Mouse (Mus musculus) frontal cortex, postnatal 10 days (tissue): ENCODE data around the gene Sgms1.
"Not testable (repeated sequence)": the region's sequence is repeated elsewhere in the genome, so short reads cannot be mapped to it uniquely, and the experiment has no call there.

Experiments
- DNase-seq, 2 experiments: peaks; one replicate each; pipeline ENCODE4 v3.0.0; 2022; ENCODE audit warnings: low spot score in 2 of 2, mixed read lengths in 1 of 2

Gene Sgms1

DNA sequence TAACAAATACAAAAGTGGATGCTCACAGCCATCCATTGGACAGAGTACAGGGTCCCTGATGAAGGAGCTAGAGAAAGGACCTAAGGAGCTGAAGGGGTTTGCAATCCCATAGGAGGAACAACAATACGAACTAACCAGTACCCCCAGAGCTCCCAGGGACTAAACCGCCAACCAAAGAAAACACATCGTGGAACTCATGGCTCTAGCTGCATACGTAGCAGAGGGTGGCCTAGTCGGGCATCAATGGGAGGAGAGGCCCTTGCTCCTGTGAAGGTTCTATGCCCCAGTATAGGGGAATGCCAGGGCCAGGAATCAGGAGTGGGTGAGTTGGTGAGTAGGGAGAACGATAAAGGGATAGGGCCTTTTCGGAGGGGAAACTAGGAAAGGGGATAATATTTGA is 31.5 kb downstream of the Sgms1 start:
- DNase-seq: not testable (repeated sequence)

DNA sequence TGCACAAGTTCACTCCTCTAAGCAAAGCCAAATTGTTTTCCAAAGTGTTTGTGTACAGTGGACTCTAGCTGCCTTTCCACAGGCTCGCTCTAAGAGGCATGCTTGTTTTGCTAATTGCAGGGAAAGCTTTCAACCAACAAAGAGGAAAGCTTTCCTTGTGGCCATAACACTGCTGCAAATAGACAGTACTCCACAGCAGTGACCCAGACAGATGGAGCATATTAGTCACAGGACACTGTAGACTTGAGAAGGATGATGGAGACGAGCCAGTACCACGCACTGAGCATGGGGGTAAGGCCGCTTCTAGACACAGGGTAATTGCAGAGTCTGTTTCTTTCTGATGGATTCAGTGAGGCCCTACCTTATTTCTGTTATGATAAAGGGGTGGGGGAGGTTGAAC is 33.3 kb downstream of the Sgms1 start:
- DNase-seq: no peak

DNA sequence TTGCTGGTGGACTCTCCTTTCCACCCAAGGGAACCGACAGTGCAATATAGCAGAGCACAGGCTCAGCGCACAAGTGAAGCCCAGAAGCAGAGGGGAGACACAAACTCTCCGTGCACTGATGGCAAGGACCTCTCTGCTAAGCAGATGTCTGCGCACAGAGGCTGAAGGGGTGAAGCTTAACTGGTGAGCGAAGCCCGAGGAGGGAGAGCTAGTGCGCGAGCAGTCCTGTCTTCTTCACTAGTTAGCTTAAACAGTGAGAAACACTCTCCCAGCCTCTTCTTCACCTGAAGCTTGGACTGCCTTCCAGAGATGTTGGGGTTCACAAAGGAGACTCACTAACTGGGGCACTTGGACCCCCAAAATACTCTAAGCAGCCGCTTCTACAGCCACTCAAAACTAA is 36.1 kb downstream of the Sgms1 start:
- no peak for DNase-seq

DNA sequence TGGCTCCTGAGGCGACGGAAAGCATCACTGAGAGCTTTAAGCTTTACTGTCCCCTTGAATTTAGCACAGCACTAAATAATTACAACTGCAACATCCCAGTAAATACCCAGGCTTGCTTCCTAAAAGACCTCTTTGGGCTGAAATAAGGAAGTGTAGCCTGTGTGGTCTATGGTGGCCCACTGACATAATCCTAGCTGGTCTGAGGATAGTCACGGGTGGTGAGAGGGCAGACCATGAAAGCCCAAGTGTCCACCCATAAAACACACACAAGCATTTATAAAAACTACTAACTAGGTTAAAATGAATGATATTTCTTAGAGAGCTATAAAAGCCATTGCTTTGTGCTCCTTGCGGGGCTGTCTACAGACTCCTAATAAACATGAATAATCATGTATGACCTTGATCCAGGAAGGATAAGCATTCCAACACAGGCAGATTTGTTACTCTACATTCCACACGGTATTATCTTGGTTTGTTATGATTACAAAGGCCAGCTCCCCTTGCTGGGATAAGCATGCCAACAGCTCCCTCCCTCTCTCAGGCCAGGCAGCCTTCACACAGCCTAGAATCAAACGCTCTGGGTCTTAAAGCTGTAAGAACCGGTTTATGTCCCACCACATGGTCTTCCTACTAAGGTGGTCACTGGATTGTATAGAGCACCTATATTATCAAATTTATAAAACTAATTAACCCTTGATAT is 40.4 kb downstream of the Sgms1 start:
- no peak for DNase-seq

DNA sequence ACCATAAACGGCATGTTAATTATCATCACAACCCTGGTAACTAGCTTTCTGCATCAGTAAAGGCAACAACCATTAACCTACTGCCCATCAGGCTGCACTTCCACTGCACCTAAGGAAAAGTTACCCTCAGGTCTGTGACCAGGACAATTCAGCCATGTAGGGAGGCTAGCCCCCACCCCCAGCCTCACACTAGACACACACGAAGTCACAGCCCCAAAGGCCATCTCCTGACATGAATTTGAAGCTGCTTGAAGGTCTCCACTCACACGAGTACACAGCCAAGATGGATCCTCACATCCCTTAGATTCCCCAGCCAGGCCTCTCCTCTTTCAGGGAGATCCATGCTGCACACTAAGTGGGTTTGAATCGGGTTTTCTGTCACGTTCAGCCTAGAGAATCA is 42.0 kb downstream of the Sgms1 start:
- no peak for DNase-seq

DNA sequence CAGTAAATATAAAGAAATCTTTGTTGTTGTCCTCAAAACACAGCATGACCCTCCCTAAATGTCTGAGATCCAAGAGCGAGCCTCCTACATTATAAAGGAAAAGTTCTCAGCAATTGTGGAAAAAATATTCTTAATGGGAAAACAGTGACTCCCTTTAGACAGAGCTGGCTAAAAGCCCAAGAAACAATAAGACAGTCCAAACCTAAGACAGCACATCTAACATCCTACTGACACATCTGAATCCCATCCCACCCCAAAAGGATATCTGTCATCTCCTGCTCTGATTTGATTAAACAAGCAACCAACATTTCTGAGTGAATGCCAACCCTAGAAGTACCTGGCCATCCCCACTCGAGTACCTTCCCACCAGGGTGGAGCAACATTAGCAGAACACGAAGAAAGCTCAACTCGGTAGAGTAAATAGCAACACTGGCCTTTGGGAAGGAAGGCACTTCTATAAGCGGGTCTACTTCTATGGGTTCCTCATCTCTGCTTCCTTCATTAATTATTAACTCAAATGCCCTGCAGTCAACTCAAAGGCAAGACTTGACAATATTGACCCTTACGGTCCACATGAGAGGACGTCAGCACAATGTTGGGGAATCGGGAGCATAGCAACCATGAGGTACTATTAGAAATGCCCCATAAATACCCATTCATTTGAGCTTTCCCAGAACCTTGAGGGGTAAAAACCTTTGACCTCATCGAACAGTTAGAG is 42.7 kb downstream of the Sgms1 start:
- no peak for DNase-seq

DNA sequence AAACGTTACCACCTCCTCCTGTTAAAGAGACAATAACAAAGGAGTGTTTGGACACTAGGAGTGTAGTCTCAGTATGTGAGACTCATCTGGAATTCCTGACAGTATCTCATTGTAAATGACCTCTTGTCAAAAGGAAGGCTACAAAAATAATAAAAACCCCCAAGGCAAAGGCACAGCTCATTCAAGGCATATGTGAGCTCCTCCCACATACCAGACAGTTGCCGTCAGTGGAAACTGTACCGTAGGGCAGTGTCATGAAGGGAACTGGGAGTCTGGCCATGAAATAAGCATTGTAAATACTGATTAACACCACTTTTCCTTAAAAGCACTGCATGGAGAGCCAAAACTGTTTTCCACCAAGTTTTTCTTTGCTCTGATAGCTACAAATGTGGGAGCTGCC is 43.3 kb downstream of the Sgms1 start:
- DNase-seq: no peak

DNA sequence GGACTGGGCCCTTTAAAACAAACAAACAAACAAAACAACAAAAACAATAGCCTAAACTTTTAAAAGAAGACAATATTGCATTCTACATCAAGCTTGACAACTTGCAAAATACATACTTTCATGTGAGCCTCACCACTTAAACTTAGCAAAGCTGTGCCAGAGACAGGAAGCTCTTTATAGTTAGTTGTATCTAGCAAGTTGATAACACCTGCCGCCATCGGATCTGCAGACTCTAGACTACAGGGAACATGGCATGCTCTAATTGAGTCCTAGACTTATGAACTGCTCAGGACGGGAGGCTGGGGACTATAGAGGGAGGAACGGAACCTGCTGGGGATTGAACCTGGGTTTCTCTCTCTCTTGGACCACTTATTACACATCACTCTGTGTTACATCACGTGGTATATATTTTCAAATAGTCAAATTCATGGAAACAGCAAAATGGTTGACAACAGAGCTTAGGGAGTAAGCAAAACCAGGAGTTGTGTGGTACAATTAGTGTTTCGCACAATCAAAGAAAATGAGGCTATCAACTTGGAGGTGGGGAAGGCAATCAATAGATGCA is 44.3 kb downstream of the Sgms1 start:
- no peak for DNase-seq

DNA sequence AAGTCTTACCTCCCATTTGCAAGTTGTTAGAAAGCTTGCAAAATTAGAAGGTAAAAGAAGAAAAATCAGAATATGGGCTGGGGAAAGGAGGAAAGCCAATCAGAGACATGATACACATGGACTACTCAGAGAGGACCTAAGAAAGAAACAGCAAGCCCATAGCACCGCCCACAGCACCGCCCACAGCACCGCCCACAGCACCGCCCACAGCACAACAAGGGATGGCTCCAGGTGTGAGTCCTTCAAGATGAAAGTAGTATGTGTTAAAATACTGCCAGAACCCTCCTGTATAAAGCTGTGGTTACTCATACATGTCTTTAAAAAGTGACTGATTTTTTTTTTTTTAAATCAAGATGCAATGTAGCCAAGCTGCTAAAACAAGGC is 44.8 kb downstream of the Sgms1 start:
- no peak for DNase-seq

DNA sequence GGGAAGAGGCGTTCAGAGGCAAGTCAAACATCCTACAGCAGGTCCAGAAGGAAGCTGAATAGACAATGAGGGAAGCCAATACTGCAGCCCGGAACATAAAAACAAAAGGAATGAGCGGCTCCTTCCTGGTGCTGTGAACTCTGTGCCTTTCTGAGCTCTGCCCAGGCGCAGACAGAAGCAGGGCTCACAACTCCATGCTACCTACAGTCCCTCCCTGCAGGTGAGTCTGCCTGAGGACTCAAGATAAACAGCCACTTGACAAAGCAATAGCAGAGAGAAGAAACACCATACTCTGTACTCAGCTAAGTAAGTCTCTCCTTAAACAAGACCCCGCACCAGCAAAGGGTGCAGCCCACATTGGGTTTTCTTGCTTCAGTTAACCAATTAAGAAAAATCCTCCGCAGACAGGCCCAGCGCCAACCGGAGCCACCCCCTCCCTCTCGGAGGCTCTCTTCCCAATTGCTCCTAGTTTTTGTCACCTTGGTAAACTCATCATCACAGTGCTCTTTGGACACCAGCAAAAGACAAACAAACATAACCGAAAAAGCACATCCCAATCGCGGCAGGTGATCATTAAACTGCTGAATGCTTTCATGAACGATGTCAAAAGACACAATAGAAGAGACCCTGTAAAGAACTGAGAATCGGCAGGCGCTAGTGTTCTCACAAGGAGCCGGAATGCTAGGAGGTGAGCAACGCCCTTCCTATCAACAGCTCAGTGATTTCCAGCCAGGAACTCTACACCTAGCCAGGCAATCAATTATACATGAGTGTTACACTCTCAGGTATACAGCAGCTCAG is 45.4 kb downstream of the Sgms1 start:
- DNase-seq: no peak

DNA sequence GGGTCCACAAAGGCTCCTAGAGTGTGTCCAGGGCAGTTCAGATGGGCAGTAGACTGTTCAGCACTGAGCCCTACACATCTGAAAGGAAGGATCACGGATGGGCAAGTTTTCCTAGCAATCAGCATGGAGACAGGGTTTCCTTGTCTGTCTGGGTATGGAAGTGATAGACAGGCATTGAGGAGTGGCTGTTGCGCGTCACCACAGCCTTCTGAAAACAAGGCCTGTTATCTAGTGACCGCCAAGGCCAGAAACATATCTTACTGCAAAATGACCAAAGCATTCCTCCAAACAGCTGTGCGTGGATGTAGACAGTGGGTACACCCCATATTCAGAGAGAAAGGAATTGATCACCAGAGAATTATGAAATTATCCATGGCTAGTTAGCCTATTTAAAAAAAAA is 47.1 kb downstream of the Sgms1 start:
- DNase-seq: no peak

DNA sequence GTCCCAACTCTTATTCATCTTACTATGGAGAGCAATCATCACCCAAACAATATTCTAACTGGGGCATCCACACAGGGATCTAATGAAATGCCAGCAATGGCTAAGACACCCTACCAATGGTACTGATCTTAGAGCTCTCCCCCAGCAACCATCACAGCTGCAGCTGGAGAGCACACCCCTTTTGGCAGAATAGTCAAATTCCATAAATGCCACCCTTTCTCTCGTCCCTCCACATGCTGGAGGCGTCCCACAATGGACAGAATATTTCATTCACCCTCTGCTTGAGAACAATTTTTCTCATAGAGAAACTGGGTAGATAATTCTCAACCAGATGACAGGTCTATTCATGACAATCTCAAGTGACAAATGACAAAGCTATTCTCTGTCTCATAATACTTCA is 48.4 kb downstream of the Sgms1 start:
- DNase-seq: no peak

DNA sequence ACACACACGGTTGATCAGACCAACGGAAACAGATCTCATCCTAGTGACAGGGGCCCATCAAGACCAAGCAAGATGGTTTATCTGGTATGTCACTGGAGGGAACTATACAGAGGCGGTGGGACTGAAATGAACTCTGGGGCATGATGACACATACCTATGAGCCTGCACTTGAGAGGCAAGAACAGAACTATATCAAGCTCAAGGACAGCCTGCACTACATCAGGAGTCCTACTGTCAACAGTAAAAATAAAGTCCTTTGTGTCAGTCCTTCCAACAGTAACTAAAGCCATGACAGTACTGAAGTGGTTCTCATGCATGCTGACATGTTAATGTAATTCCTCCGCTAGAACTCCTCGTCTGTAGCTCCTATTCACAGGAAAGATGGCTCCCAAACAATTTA is 49.3 kb downstream of the Sgms1 start:
- no peak for DNase-seq

DNA sequence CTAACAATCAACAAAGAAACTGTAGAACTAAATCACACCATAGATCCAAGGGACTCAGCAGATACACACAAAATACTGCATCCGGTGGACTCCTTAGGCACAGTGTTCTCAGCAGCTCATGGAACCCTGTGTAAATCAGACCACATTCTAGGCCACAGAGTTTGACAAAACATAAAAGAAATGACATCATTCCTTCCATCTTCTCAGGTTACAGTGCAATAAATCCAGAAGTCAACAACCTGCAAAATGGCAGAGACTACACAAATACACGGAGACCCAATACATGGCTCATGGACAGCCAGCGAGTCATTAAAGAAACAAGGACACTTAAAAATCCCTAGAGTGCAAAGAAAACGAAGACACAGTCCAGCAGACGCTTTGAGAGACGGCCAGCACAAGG is 51.8 kb downstream of the Sgms1 start:
- DNase-seq: no peak

DNA sequence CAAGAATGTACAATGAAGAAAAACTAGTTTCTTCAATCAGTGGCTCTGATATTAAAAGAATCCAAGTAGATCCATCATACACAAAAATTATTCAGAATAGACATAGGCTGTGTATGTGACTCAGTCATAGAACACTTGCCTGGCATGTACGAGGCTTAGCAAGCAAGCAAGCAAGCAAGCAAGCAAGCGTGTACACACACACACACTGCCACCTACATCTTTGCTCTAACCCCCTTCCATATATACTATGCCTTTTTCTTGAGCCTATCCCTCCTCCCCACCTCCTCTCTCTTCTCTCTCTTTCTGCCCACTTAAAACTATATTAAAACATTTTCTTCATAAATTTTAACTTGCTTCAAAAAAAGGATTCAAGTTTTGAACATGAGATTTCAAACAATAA is 54.8 kb downstream of the Sgms1 start:
- no peak for DNase-seq

DNA sequence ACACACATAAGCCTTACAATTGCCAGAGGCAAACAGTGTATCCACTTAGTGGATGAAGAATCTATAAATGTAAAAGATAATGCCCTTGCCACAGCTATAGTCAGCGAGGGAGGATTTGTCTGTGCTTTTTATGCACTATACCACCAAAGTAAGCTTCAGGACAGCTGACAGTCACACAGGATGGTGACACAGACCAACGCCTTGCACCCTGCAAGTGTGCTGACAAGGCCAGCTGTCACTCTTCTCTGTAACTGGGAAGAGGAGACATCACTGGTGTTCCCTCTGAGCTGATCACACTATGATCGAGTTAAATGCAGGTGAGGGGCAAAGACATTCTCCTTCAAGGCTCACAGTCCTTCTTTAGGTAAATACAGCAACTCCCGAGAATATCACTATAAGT is 56.0 kb downstream of the Sgms1 start:
- DNase-seq: no peak

DNA sequence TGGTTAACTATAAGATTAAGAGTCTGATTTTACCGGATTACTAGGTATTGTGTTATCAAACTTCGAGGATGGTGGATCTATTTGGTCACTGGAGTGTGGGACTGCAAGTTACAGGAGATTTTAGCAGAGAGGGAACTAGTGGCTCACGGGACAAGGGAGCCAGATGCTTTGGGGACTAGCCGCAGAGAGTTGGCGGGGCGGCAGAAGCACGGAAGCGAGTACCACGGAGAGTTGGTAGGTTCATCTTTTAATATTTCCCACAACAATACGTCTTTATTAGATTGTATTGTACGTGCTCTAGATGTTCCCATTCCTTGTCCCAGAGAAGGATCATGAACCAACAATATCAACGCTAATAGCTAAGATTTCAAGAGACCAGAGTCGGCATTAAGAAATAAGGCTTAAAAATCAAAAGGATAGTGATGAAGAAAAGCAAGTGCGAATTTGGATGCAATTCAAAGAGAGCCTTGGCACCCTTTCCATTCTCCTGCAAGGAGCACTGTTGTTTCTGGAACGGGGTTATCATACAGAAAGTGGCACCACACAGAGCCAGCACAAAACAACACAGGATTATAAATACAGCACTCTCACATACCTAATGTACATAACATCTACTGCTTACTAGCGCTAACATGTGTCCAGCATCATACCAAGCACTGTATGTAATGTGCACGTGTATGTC is 56.6 kb downstream of the Sgms1 start:
- no peak for DNase-seq

DNA sequence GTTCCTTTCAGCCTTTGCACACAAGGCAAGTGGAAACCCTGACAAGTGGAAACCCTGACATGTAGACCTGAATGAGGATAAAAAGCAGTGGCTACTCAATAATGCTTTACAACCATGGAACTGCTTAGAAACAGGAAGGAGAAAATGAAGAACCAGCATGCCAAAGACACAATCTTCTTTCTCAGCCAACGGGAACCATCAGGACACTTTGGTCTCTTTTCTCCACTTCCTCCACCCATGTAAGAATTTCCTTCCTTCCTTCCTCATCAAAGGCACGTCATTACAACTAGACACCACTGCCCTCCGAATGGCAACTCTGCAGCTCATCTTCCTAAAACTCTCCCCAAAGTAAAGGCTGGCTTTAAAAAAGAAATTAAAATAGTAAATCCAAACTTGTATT is 59.3 kb downstream of the Sgms1 start:
- DNase-seq: no peak

DNA sequence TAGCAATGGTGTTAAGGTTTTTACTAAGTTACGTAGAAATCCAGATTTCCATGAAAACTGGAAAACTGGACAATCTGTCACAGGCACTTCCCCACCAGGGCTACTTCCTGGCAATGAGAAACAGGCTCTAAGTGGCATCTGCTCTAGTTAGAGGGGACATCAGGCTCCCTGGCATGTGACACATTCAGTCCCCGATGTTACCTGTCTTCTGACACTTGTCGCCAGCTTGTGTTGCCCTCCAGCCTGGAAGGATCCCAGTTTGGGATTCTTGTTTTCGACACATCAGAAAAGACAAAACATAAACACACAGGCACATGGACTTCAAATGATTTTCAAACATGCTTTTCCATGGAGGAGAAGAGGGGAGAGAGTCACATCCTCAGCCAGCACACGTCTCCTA is 60.0 kb downstream of the Sgms1 start:
- DNase-seq: no peak

DNA sequence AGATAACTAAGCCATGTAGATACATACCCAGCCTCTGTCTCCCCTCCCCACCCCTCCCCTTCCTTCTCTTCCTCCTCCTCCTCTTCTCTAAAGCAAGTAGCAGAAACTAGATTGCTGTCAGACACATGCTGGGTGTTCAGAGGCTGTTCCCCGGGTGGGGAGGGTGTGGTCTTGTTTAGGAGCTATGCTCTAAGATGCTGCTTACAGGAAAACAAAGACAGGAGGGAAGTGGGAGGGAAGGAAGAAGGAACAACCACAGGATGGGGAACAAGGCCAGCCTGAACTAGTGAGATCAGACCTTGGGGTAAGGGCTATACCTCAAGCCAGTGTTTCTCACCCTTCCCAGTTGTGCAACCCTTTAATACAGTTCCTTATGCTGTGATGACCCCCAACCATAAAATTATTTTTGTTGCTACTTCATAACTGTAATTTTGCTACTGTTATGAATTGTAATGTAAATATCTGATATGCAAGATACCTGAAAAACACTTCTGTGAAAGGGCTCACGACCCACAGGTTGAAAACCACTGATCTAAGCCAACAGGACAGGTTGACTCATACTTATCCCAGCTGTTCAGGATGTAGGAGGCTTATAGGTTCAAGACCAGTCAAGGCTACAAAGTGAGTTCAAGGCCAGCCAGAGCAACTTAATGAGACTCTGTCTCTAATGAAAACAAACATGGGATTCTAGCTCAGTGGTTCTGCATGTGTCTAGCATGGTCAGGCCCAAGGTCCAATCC is 61.3 kb downstream of the Sgms1 start:
- DNase-seq: no peak

DNA sequence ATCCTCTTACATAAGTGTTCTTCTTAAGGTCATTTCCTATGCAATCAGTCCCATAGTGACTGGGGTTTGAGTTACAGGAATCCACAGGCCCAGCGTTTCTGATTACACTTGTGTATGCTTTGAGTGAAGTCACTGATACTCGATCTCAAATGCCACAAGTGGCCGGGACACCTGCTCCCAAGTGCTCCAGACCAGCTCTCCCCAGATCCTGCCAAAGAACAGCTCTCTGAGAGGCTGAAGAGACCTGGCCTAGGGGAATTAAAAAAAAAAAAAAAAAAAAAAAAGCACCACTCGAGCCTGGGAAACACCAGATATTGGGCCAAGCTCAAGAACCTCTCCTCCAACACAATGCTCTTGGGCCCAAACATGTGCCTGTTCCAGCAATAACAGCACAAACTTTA is 62.9 kb downstream of the Sgms1 start:
- DNase-seq: no peak
